Mouse (Mus musculus): ENCODE data around the gene Mdc1.

The Mdc1 gene

GRCm38 (mm10) chr17:35841076-35841950 is at the start of gene Mdc1:
Gene Mdc1, plus strand, starts transcription at chr17:35841515.
- in situ Hi-C loops (cut with MboI), result no loop called here

- in situ Hi-C loops (cut with MboI), result no loop called here
Observed at GRCm38 (mm10) chr17:35792837-35793236, 48.5 kb upstream of the Mdc1 start.

DNA sequence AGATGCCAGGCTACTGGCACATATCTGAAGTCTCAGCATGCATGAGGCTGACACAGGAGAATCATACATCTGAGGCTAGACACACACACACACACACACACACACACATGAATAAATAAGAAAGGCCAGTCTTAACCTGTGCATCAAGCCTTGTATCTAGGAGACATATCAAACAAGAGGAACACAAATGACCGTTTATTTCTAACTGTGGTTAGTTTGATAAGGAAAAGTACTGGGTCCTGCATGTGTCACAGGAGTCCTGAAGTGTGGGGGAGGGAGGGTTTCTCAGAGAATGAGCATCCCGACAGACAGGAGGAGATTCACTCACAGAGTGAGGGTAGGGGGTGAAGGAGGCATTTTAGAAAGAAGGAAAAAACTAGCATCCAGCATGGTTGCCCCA is 46.2 kb upstream of the Mdc1 start:
- in situ Hi-C loops (cut with MboI), result no loop called here

DNA sequence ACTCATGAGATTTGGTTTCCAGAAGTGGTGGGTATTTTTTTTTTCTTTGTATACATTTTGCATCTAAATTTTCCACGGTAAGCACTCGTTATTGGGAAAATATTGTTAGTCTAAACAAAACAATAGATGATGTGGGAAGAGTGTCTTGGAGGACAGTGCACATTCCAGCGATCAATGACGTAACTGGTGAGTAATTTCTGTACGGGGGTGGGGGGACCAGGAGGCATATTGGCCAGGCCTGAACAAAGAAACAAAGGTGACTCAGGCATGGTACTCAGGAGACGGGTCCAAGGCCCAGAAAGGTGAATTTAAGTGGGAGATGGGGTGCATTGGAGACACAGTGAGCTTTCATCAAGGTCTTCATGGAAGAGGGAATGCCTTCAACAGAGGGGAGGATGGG is 45.7 kb upstream of the Mdc1 start:
- in situ Hi-C loops (cut with MboI), result no loop called here

DNA sequence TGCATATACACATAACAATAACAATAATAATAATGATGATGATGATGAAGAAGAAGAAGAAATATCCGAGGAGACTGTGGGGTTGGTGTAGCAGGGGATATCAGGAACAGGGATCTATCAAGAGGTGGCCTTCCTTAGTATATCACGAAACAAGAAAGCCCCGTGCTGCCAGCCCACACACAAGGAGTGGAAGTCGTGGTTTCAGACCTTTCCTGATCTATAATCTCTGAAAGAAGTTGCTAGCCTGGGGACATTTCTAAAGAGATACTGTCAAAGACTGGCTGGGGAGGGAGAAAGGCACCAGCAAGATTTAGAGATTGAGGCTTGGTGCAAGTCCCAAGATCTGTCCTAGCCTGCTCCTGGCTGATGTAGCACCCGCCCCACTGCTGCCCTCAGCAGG is 44.5 kb upstream of the Mdc1 start:
- in situ Hi-C loops (cut with MboI), result no loop called here

DNA sequence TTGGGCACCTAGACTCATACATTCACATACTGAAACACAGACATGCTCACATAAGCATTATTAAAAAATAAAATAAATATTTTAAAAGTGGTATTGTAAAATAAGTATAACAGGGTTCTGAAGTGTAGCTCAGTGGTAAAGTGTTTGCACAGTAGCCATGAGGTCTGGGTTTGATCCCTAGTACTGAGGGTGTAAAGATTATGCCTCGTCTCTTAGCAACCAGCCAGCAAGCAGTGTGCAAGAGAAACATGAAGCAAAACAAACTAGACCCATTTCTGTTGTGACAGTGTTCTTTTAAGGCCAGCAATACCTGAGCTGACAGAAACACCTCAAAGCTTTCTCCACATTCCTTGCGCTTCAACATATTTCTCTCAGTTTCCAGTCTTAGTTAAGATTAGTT is 40.4 kb upstream of the Mdc1 start:
- in situ Hi-C loops (cut with MboI), result no loop called here

DNA sequence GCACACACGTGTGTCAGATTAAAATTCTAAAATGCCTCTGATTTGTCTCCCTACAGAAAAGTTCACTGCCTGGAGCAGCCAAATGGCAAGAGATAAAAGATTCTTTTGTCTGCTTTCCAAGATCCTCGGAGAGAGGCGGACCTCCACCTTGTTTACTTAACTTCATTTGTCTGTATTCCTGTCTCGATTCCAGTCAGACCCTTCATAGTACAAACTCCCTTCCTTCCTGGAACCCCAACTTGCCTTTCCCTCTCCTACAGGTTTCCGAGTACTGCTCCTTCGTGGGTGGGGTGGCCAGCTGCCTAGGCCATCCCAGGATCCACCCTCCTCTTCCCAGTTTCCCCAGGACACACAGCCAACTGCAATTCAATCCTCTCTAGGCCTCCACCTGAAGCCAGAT is 38.3 kb upstream of the Mdc1 start:
- in situ Hi-C loops (cut with MboI), result no loop called here

- in situ Hi-C loops (cut with MboI), result no loop called here
Observed at GRCm38 (mm10) chr17:35803858-35804399, 37.4 kb upstream of the Mdc1 start.

DNA sequence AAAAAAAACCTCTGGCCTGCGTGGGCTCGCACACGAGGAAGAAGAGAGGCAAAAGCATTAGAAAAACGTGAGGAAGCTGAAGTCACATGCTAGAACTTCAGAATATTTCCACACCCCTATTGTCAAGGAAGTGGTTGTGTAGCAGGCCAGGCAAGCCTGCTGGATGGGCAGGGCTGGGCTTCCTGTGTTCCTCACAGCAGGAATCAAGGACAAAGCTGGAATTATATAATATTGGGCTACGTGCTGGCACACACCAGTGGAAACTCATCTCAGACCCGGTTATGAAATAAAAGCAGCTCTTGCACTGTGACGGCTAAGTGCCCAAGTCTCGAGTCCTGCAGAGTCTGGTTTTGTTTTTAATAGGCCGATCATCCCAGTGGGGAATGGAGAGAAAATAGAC is 33.2 kb upstream of the Mdc1 start:
- in situ Hi-C loops (cut with MboI), result no loop called here

DNA sequence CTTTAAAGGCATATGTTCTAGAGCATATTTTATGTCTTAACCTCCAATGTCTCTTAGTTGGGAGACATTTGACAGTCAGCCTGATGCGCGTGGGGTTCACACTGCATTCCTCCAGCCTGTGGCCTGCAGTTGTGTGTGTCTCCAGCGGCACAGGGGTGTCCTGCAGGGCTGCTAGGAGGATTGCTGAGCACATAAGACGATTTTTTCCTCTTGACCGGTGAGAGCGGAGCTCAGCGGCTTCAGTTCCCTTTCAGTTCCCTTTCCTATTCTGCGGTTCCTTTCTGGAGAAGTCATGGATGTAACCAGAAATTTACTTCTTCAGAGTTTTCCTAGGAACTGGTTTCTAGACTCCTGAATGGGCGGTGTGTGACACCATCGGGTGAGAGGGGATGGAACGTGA is 31.9 kb upstream of the Mdc1 start:
- in situ Hi-C loops (cut with MboI), result no loop called here

DNA sequence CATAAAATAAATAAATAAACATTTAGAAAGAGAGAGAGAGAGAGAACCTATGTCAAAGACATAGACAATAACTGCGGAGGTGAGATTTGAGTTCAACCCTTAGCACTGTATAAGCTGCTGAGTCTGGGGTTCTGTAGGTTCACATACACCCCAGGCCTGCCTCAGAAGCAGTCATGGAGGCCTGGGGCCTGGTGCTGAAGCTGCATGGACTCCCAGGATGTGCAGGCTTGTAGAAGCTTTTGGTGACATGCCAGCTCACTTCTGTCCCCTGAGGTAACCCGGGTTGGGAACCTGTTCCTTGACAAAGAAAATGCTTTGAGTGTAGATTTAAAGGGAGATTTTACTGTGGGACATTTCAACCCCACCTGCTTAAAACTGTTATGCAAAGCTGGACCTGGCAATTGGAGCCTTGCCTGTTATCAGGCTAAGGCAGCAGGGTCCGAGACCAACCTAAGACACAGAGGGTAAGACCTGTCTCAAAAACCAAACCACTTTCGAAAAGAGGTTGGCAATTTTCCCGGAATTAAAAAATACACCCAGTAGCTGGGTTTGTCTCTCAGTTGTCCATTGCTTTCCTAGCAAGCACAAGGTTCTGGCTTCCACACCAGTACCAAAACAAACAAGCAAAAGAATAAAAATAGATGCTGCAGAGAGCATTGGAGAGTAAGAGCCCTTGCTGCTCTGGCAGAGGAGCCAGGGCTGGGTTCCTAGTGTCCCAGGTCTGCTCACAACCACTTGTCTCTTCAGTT is 30.2 kb upstream of the Mdc1 start:
- in situ Hi-C loops (cut with MboI), result no loop called here

- in situ Hi-C loops (cut with MboI), result no loop called here
Observed at GRCm38 (mm10) chr17:35812307-35812706, 29.0 kb upstream of the Mdc1 start.

- in situ Hi-C loops (cut with MboI), result no loop called here
Observed at GRCm38 (mm10) chr17:35812736-35813135, 28.6 kb upstream of the Mdc1 start.

- in situ Hi-C loops (cut with MboI), result no loop called here
Observed at GRCm38 (mm10) chr17:35813245-35813647, 28.1 kb upstream of the Mdc1 start.

GRCm38 (mm10) chr17:35813653-35814052 is 27.7 kb upstream of the Mdc1 start:
- in situ Hi-C loops (cut with MboI), result no loop called here

- in situ Hi-C loops (cut with MboI), result no loop called here
Observed at GRCm38 (mm10) chr17:35814678-35815077, 26.6 kb upstream of the Mdc1 start.

GRCm38 (mm10) chr17:35815836-35816235 is 25.5 kb upstream of the Mdc1 start:
- in situ Hi-C loops (cut with MboI), result no loop called here

DNA sequence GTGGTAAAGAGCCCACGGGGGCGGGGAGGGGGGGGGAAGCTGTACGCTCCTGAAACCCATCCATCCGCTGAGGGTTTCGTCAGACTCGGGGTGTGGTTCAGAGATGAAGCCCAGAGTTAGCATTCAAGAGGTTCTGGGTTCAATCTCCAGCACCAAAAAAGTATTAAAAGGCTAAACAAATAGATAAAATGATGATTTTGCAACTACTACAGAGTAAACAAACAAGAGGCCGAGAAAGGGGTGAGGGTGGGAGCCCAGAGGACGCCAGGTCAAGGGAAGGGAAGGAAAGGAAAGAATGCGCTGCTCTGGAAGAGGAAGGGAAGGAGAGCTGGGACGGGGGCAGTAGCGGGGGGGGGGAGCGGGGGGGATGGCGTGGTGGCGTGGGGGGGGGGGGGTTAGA is 24.6 kb upstream of the Mdc1 start:
- in situ Hi-C loops (cut with MboI), result no loop called here

- in situ Hi-C loops (cut with MboI), result no loop called here
Observed at GRCm38 (mm10) chr17:35817226-35817625, 24.1 kb upstream of the Mdc1 start.

GRCm38 (mm10) chr17:35820111-35820510 is 21.2 kb upstream of the Mdc1 start:
- in situ Hi-C loops (cut with MboI), result no loop called here

DNA sequence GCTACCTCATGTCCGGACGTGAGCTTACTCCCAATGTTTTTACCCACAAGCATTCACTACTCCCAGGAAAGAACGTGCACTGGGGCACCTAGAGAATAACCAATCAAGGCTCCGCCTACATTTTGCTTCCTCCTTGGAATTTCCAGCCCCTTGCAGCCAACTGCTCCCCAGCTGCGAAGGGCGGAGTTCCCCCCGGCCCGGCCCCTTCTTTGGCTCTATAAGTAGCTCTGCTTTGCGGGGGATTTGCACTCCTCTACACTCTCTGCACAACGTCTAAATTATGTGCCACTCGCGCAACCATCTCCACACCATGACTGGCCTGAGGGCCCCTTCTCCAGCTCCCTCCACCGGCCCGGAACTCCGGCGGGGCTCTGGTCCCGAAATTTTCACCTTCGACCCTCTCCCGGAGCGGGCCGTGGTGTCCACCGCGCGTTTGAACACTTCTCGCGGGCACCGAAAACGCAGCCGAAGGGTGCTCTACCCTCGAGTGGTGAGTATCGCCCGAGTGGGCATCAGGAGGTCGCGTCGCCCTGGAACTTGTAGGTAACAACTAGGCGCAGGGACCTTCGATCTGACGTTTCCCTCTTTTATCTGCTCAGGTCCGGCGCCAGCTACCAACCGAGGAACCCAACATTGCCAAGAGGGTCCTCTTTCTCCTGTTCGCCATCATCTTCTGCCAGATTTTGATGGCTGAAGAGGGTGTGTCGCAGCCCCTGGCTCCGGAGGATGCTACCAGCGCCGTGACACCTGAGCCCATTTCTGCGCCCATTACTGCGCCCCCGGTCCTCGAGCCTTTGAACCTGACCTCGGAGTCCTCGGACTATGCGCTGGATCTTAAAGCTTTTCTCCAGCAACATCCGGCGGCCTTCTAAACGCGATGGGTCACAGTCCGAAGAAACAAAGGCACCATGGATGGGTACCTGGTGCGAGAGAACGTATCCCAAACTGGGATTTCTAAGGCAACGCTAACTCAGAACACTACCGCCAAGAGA is 19.6 kb upstream of the Mdc1 start, which contains the start of gene Ier3:
TSS of gene Ier3 (plus strand) at position 246 of the 992 bp plus-strand sequence.
- in situ Hi-C loops (cut with MboI), result no loop called here

DNA sequence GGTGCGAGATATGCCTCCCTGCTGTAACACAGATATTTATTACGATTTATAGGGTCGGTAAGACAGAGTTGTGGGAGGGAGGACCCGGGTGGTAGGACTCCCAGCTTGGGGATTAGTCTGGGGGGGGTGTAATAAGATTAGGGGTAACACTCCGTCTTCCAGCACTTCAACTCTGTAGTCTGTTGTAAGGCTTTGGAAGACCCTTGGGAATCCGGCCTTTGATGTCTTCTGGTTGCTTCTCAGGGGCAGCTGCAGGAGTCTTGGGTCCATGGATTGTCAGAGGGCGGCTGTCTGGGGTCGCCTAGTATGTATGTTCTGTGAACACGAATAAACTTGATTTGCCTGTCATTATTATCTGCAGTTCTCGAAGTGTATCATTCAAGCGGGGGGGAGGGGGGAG is 18.8 kb upstream of the Mdc1 start:
- in situ Hi-C loops (cut with MboI), result no loop called here

All from mature B cell (primary cell).